Mouse (Mus musculus) mature B cell (primary cell): ENCODE results near the gene Gcn1l1.
"Not testable (repeated sequence)": the region's sequence is repeated elsewhere in the genome, so short reads cannot be mapped to it uniquely, and the experiment has no call there.

Experiments used
- in situ Hi-C: fragments of 300-500 bp; cut with MboI; formaldehyde crosslinking; loops from 2 replicates; pipeline ENCODE4 v1.14.3; 2019

Gene Gcn1l1

GRCm38 (mm10) chr5:115564737-115565393, at the start of gene Gcn1l1:
TSS of gene Gcn1l1 (plus strand) at chr5:115565254.
- in situ Hi-C loops = no loop called here

- in situ Hi-C loops = no loop called here
These were observed 48.8 kb upstream of the Gcn1l1 start for GRCm38 (mm10) chr5:115516081-115516907.

GRCm38 (mm10) chr5:115516908-115517307, 48.1 kb upstream of the Gcn1l1 start:
- in situ Hi-C loops = no loop called here

GRCm38 (mm10) chr5:115517501-115517900, 47.6 kb upstream of the Gcn1l1 start:
- in situ Hi-C loops = no loop called here

- in situ Hi-C loops = not testable (repeated sequence)
These were observed 46.8 kb upstream of the Gcn1l1 start for GRCm38 (mm10) chr5:115518214-115518613.

GRCm38 (mm10) chr5:115520325-115520869, 44.7 kb upstream of the Gcn1l1 start:
- in situ Hi-C loops = no loop called here

- in situ Hi-C loops = no loop called here
These were observed 43.2 kb upstream of the Gcn1l1 start for GRCm38 (mm10) chr5:115521553-115522461.

- in situ Hi-C loops = no loop called here
These were observed 42.5 kb upstream of the Gcn1l1 start for GRCm38 (mm10) chr5:115522531-115522930.

- in situ Hi-C loops = no loop called here
These were observed 42.0 kb upstream of the Gcn1l1 start for GRCm38 (mm10) chr5:115522981-115523499.

GRCm38 (mm10) chr5:115523971-115524370, 41.1 kb upstream of the Gcn1l1 start:
- in situ Hi-C loops = no loop called here

- in situ Hi-C loops = no loop called here
These were observed 40.6 kb upstream of the Gcn1l1 start for GRCm38 (mm10) chr5:115524471-115524870.

- in situ Hi-C loops = no loop called here
These were observed 39.6 kb upstream of the Gcn1l1 start for GRCm38 (mm10) chr5:115525416-115525815.

GRCm38 (mm10) chr5:115525943-115526342, 39.1 kb upstream of the Gcn1l1 start:
- in situ Hi-C loops = no loop called here

GRCm38 (mm10) chr5:115526456-115527202, 38.4 kb upstream of the Gcn1l1 start:
- in situ Hi-C loops = no loop called here

- in situ Hi-C loops = no loop called here
These were observed 36.9 kb upstream of the Gcn1l1 start for GRCm38 (mm10) chr5:115528128-115528527.

GRCm38 (mm10) chr5:115529364-115529741, 35.7 kb upstream of the Gcn1l1 start:
- in situ Hi-C loops = no loop called here

GRCm38 (mm10) chr5:115529742-115530446, 35.2 kb upstream of the Gcn1l1 start:
- in situ Hi-C loops = no loop called here

- in situ Hi-C loops = no loop called here
These were observed 34.6 kb upstream of the Gcn1l1 start for GRCm38 (mm10) chr5:115530447-115530809.

- in situ Hi-C loops = no loop called here
These were observed 33.3 kb upstream of the Gcn1l1 start for GRCm38 (mm10) chr5:115531671-115532270.

- in situ Hi-C loops = no loop called here
These were observed 30.7 kb upstream of the Gcn1l1 start for GRCm38 (mm10) chr5:115534290-115534731.
